Mouse (Mus musculus): ENCODE data around the gene Abcb9. TPM values are rescaled to one million over a fixed set of nuclear protein-coding genes. Genes with fewer than 3 reads are reported as not detected.

Gene Abcb9
- total RNA-seq, 2 experiments from 2014 or later, result 5.2 to 6.1 TPM

GRCm38 (mm10) chr5:124093852-124094604 is 1.6 kb downstream of the Abcb9 start:
- no peak for DNase-seq (ENCODE audit: low spot score in 2 of 2)

- no peak for DNase-seq (ENCODE audit: low spot score in 2 of 2)
Measured at GRCm38 (mm10) chr5:124093120-124093794, 2.3 kb downstream of the Abcb9 start.

- DNase-seq (ENCODE audit: low spot score in 2 of 2), result no peak
Measured at GRCm38 (mm10) chr5:124091951-124092406, 3.6 kb downstream of the Abcb9 start.

- no peak for DNase-seq (ENCODE audit: low spot score in 2 of 2)
Measured at GRCm38 (mm10) chr5:124089868-124090267, 5.7 kb downstream of the Abcb9 start.

- no peak for DNase-seq (ENCODE audit: low spot score in 2 of 2)
Measured at GRCm38 (mm10) chr5:124086876-124087275, 8.7 kb downstream of the Abcb9 start.

GRCm38 (mm10) chr5:124085513-124085912 is 10.1 kb downstream of the Abcb9 start:
- DNase-seq (ENCODE audit: low spot score in 2 of 2), result no peak

GRCm38 (mm10) chr5:124084588-124085173 is 10.9 kb downstream of the Abcb9 start:
- DNase-seq (ENCODE audit: low spot score in 2 of 2), result peak; percentile 67 to 82

- no peak for DNase-seq (ENCODE audit: low spot score in 2 of 2)
Measured at GRCm38 (mm10) chr5:124083850-124084587, 11.6 kb downstream of the Abcb9 start.

GRCm38 (mm10) chr5:124082941-124083688 is 12.5 kb downstream of the Abcb9 start:
- DNase-seq (ENCODE audit: low spot score in 2 of 2), result no peak

GRCm38 (mm10) chr5:124082447-124082846 is 13.2 kb downstream of the Abcb9 start:
- DNase-seq (ENCODE audit: low spot score in 2 of 2), result no peak

- DNase-seq (ENCODE audit: low spot score in 2 of 2), result no peak
Measured at GRCm38 (mm10) chr5:124079880-124080279, 15.7 kb downstream of the Abcb9 start.

GRCm38 (mm10) chr5:124078794-124079416 is 16.7 kb downstream of the Abcb9 start:
- DNase-seq (ENCODE audit: low spot score in 2 of 2), result no peak

GRCm38 (mm10) chr5:124077856-124078460 is 17.6 kb downstream of the Abcb9 start:
- DNase-seq (ENCODE audit: low spot score in 2 of 2), result no peak

- DNase-seq (ENCODE audit: low spot score in 2 of 2), result no peak
Measured at GRCm38 (mm10) chr5:124077241-124077640, 18.4 kb downstream of the Abcb9 start.

GRCm38 (mm10) chr5:124076559-124076958 is 19.0 kb downstream of the Abcb9 start:
- no peak for DNase-seq (ENCODE audit: low spot score in 2 of 2)

GRCm38 (mm10) chr5:124075716-124076115 is 19.9 kb downstream of the Abcb9 start:
- DNase-seq (ENCODE audit: low spot score in 2 of 2), result no peak

- DNase-seq (ENCODE audit: low spot score in 2 of 2), result no peak
Measured at GRCm38 (mm10) chr5:124074845-124075307, 20.7 kb downstream of the Abcb9 start.

- no peak for DNase-seq (ENCODE audit: low spot score in 2 of 2)
Measured at GRCm38 (mm10) chr5:124073682-124074081, 21.9 kb downstream of the Abcb9 start.

GRCm38 (mm10) chr5:124069657-124070056 is 25.9 kb downstream of the Abcb9 start:
- no peak for DNase-seq (ENCODE audit: low spot score in 2 of 2)

Data from gastrocnemius, postnatal 4 days (tissue).